Mouse (Mus musculus) kidney, postnatal 14 days (tissue): ENCODE data around the gene Psmc3.
"Not testable (repeated sequence)": the region's sequence is repeated elsewhere in the genome, so short reads cannot be mapped to it uniquely, and the experiment has no call there.

ENCODE experiments used
- DNase-seq: peaks from one replicate; pipeline ENCODE4 v3.0.0; 2022; ENCODE audit warnings: mixed read lengths

The Psmc3 gene

DNA sequence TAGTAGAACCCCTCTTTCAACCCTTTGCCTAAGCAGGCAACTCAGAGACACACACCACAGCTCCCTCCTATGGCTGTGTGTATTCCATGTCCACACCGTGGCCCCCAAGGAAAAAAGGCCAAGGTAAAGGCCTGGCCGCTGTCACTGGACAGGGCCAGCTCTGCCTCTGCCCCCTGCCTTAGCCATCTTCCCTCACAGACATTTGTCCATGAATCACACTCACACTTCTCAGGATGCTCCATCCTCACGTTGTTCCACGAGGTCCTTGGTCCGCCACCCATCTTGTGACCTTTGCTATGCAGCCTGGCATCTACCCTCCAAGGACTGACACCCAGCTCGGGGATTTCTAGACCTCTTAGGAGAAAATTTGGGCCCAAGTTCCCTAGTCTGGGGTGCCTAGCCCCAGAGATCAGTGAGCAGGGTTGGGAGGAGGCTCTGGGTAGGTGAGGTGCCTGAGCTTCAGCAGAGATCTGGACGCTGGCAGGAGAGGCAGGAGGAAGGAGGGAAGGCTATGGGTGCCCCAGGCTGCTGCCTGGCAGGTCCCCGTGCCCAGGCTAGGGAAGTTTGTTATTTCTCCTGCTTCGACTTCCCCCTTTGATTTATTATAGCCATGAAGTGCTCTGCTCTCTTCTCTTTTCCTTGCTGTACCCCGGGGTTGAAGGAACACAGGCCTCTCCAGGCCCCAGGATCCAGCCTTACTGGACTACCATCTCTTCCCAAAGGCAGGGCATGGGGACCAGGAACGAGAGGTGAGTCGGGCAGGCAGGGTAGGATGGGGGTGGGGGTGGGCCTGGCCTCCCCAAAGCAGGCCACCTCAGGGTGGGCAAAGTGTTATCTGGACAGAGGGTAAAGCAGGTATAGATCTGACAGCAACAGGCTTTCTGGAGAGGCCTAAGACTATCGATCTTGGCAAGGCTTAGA lies 28.2 kb downstream of the Psmc3 start, which contains the start of gene Spi1:
Gene Spi1 (plus strand): TSS at position 616 of the 921 bp plus-strand sequence.
- DNase-seq = no peak

DNA sequence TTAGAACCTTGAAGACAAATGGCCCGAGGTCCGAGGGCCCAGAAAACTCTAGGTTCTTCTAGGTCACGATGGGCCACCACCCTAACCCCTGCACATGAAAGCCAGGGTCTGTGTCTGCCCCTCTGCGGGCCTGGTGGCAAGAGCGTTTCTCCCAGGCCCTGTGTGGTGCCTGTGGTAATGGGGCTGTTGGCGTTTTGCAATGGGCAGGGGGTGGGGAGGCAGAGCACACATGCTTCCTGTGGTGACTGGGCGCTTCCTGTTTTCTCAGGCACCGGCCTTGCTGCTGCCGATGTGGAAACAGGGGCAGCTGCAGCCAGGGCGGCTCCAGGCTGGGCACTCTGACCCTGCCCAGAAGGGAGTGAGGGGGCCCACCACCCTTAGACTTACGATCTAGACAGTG lies 29.0 kb downstream of the Psmc3 start:
- DNase-seq = peak; percentile 52

DNA sequence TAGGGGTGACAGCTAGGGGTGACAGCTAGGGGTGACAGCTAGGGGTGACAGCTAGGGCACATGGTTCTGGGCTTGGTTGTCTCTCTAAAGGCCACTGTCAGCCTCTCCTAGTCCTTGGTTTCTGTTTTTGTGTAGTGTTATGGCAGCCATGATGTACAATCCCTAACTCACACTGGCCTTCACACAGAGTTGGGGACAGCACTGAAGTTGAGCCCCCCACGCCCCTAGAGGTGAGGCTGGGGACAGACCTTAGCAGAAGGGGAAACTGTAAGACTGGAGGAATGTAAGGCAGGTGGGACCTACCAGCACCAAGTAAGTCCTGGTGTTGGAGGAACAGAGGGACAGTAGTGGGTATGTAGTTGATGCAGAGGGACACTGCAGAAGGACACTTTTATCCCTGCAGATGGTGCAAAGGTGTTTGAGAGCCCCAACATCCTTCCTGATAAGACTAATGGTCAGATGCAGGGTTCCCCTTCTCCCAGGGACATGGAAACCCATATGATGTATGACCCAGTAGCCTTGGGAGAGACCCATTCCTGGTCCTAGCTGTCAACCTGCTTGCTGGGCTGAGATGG lies 29.6 kb downstream of the Psmc3 start:
- no peak for DNase-seq

DNA sequence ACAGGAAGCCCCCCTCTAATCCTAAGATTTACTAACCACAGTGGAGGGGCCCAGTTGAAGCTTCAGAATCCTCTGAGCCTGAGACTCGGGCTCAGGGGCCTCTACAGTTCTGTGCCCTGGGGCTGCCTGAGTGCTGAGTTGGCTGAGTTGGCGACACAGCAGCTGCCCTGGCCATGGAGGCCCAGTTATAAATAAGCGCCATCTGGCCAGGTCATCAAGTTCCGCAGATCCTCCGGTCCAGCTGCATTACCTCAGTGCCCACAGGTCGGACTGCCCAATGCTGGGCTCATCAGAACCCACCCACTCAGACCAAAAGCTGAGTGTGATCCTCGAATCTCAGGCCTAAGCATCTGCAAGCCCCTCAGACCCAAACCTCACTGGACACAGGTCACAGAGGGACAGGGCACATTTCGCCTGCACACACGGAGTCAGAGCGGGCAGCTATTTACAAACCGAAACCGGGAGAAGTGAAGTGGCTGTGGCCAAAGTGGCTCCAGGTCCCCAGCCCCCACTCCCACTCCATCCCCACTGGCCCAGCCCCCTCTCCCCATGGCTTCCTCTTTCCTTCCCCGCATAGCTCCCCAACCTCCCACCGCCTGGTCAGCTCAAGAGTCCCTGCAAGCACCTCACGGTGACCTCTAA lies 30.5 kb downstream of the Psmc3 start:
- DNase-seq = no peak

DNA sequence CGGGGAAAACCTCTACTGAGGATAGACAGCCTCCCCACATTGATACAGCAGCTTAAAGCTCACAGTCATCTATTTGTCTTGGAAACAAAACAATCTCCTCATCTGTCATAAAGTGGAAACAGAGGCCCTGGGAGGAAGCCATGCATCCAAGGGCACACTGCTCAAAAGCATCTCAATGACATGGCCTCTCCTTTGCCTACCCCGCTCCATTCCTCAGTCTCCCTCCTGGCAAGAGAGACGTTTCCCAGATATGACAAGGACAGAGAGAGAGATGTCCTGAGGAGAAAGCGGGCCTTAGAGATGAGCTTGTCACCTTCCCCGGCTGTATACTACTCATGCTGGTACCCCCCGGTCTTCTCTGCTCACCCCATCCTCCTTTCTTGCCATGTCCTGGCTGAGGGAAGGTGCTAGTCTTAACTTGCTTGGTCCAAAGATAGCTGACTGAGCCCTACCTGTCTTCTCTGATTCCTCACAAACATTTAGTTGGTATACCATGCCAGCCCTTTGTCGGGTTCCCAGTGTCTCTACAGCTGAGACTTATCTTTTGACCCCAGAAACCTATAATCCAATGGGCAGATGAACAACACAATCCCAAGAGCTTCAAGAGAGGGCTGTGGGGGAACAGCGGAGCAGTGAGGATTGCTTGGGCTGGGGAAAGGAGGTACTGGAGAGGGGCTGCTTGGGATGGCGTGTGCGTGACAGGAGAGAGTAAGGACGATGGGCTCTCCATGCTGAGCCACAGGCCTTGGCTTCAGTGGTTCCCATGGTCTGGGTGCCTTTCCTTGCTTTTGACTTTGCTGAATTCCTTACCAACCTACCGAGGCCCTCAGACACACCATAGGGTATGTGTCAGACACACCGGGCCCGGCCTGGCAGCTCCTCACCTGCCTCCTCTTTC lies 31.9 kb downstream of the Psmc3 start:
- DNase-seq = no peak

DNA sequence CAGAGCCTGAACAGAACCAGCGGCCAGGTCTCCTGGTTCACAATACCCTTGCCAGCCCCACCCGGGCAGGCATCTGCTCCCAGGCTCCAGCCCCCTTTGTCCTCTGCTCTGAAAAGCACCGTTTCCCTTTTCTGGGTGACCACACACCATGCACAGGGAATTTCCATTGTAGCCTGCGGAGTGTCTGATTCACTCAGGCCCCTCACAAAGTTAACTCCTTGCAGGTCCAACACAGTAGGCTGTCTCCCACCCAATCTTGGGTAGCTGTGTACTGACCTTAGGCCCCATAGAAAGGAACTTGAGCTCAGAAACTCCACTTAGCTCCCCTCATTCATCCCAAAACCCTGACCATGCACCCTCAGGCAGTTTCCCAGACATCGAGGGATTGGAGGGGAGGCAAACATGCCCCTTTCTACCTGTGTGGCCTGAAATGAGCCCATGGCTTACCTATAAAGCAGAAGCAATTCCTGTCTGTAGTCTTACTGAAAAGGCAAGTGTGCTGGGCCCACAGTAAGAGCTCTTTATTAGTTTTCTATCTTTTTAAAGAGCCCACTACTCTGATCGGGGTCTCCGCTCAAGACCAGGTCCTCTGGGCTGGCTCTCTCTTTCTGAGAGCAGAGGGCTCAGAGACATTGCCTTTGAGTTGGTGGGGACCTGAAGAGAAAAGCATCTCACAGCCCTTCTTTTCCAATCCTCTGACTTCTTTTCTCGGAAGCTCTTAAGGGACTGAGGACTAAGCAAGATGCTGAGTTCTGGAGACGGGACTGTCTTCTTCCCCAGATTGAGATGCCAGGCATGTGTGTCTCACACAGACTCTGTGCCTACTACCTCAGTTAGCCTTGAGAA lies 32.8 kb downstream of the Psmc3 start:
- DNase-seq = no peak

DNA sequence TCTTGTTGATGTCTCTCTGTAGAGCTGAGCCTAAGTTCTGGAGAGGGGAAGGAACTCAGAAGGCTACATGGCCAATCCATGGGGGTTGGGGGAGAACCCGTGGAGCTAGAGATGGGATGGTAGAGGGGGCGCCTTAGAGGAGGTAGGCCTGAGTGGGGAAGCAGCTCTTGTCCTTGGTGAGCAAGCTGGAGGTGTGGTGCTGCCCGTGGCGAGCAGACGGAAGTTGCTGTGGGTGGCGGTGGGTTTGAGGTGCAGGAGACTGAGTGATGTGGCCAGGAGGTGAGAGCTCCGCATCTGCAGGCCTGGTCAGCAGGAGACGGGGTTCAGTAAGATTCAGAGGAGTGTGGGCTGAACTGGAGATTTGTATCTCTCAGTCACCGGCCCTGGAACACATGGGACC lies 33.6 kb downstream of the Psmc3 start:
- DNase-seq = no peak

DNA sequence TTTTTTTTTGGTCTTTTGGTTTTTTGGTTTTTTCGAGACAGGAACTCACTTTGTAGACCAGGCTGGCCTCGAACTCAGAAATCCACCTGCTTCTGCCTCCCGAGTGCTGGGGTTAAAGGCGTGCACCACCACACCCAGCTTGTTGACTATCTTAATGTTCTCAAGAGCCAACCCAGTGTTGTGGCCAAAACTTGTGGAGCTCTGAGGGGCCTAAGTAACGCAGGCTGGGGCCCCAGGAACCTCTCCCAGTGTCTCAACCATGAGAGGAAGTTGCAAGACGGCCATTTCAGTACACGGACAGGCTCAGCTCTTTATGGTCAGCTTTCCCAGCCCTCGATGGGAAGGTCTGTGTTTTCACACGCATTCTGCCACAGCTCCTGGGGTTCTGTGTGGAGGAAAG lies 35.2 kb downstream of the Psmc3 start:
- DNase-seq = no peak

DNA sequence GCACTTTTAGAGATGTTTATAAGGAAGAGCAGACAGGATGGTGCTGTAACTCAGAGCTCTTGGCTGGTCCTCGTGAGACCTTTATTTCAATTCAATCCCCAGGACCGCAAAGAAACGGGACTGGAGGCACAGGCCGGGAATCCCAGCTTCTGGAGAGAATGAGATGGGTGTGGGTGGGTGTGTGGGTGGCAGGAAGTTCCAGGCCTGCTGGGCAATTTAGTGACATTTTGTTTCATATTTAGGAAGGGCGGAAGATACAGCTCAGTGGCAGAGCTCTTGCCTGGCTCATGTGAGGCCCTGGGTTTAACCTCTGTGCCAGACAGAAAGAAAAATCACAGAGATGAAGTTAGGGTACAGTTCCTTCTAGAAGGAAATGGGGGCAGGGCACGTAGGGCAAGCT lies 36.4 kb downstream of the Psmc3 start:
- DNase-seq = no peak

DNA sequence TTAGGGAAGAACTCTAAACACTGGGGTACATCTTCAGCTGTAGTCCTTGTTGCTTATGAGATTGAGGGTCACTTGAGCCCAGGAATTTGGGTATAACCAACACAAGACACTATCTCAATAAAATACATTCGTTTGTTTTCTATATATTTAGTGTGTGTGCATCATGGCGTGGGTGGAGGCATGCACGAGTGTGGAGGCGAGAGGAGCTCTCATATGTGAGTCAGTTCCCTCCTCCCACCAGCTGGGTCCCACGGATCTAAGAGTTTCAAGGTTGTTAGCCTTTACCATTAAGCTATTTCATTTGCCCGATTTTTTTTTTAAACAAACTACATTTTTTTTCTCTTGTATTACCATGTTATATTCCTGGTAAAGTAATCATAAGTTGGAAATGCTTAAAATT lies 37.0 kb downstream of the Psmc3 start:
- DNase-seq = no peak

DNA sequence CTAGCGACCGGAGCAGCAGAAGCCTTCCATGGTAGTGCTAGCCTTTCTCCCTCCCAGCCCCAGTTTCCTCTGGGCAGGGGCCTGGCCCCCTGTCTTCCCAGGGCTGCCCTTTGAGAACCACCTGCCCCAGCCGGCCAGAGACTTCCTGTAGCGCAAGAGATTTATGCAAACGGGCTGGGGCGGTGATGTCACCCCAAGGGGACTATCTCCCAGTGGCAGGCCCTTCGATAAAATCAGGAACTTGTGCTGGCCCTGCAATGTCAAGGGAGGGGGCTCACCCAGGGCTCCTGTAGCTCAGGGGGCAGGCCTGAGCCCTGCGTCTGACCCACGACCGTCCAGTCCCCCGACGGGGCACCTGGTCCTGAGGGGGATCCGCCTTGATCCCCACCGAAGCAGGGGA lies 42.7 kb downstream of the Psmc3 start:
- DNase-seq = no peak

DNA sequence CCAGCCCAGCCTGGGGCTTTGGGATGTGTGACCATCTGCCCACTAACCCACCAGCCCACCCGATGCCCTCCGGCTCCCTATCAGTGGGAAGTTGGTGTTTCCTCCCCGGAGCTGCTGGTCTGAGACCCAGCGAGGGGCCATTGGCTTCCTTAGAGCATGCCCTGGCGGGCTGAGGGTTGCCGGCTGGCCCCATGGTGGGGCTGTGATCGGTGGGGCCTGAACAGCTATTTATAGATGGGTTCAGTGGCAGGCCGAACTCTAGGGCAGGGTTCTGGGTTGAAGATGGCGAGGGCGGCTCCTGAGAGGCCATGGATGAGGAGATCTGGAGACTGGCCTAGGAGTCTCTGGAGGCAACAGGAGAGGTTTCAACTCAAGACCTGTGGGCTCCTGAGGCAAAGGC lies 43.2 kb downstream of the Psmc3 start:
- no peak for DNase-seq

DNA sequence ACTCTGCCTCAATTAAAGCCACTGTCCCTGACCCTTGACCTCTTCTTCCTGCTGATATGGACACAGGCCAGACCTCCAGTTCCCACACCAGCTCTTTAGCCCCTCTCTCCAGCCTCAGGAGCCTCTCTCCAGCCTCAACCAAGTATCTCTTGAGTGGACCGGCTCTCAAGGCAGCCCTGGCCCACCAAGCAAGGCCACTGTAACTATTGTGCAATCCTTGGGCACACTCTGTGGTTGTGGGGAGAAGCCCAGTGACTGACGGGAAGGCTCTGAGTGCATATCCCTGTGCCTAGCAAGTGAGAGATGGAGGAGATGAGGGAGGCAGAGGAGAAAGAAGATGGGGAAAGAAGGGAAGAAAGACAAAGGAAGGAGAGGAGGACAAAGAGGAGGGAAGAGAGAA lies 44.3 kb downstream of the Psmc3 start:
- no peak for DNase-seq

DNA sequence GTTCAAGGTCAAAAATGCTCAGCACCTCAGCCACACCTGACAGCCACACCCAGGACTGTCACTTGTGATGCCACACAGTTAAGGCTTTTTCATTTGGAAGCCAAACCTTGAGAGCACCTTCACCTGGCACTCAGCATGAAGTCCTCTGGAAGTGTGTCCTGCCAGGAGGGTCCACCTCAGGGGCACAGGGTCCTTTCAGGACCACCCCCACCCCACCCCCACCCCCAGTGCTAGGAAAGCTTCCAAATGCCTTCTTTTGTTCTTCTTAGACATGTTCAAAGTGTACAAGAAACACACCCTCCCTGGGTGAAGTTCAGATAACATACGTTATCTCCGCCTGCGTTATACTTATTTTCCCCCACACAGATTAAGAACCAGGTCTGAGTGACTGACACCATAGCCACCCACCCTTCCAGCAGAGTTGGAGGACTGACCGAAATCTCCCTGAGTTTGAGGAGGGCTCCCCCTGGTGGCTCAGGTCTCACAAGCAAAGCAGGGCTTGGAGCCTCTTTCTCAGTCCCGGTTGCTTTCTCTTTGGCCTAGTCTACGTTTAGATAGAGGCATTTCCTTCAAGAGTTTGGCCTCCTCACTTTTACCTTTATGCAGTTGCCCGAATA lies 47.4 kb downstream of the Psmc3 start:
- DNase-seq = peak; percentile 91

DNA sequence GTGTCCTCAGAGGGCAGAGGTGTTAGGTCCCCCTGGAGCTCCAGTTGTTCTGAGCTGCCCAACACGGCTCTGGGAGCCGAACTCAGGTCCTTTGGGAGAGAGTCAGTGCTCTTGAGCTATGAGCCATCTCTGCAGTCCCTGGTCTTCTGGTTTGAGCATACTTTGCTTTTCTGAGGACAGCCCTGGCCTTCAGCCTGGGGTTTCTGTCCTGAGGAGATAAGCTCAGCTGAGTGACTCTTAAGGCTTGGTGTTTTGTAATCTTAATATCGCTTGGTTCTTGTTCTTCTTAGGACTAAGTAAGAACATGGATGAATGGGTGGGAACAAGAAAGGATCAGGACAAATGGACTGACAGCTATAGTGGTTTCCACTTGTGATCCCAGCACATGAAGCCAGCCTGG lies 54.3 kb downstream of the Psmc3 start:
- no peak for DNase-seq

DNA sequence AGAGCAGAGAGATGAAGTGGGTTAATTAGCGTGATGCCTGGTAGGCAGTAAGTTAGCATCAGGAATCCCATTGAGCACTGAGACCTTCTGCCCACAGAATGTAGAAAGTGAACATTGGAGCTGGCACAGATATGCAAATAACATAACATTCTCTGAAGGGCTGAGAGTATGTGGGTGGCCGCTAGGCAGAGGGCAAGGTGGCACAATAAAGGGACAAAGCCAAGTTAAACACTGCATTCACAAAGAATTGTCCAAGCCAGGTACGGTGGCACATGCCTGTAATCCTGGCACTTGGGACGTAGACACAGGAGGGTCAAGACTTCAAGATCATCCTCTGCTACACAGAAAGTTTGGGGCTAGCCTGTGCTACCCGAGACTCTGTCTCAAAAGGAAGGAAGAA lies 55.4 kb downstream of the Psmc3 start:
- no peak for DNase-seq

DNA sequence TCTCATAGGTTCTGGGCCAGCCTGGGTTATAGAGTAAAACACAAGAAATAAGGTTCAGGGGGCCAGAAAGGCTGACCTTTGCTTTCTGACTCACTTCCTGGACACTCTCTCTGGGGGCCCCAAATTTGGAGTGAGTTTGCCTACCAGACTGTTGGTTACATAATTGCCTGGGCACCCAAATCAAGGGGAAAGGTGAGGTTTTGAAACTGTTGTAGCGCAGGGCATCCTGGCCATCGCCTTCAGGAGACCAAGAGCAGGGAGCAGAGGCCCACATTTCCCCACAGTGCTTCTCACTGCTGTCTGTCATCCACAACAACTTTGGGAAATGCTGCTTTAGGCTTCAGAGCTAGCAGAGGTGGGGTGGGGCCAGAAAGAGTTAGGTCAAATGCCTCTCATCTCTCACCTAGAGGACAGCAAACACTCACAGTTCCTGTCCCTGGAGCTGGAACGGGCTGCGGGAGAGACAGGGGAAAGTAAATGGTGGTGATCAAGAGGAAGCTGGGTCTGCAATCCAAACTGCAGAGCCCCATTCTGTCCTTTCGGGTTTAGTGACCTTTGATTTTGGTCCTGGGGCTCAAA lies 56.1 kb downstream of the Psmc3 start:
- no peak for DNase-seq

DNA sequence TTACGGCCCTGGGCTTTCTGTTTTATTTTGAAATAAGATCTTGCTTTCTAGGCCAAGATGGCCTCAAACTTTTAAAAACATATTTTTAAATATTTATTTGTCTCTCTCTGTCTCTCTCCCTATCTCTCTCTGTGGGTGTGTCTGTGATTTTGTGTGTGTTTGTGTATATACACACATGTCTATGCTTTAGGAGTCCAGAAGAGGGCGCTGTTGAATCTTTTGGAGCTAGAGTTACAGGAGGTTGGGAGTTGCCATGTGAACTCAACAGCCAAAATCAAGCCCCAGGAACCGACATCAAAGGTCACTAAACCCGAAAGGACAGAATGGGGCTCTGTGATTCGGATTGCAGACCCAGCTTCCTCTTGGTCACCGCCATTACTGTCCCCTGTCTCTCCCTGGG lies 56.6 kb downstream of the Psmc3 start:
- no peak for DNase-seq

DNA sequence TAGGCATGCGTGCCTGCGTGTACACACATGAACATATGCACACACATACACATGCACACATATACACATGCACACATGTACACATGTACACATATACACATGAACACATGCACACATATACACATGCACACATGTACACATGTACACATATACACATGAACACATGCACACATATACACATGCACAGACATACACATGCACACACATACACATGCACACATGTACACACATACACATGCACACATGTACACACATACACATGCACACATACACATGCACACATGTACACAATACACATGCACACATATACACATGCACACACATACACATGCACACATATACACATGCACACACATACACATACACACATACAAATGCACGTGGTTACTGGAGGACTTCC lies 58.0 kb downstream of the Psmc3 start:
- DNase-seq = not testable (repeated sequence)

DNA sequence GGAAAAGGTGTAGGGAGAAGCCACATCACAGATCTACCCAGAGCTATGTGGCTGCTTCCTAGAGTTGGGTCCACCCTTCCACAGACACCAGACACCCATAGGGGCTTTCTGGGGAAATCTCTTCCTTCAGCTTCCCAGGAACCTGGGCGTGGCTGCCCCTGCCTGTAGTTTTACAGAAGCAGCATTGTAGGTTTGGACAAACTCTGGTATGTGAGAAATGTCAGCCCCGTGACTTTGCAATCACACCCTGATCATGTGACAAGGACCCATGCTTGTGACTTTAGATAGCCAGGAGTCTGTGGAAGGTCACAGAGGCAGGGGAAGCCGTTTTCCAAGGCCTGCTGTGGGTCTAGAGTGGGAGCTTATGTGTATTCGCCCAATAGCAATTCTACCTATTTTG lies 58.7 kb downstream of the Psmc3 start:
- DNase-seq = peak; percentile 50

DNA sequence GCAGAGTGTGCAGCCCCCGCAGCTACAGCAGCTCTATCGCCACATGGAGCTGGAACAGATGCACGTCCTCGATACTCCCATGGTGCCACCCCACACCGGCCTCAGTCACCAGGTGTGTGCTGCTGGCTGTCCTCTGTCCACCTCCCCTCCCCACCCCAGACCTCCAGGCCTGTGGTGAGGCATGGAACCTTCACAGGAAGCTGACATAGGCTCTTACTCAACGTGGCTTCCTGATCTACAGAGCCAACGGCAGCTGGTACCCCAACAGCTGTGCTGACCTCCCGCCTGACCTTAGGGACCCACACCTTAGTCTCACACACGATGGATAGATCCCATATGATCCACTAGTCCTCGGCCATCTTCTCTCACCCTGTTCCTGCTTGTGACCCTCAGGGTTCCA lies 59.5 kb downstream of the Psmc3 start:
- DNase-seq = no peak
